32 mouse cellular contexts compared by ENCODE assay signal in genomic region chr6:106840181-106840580, GRCm38 (mm10).
"Had no signal": no experiment of that assay in that cellular context is flagged by ENCODE, and none has a peak within 500 bp of the region (broad histone marks: within the 10 kb centered on the region; RNA-seq: fewer than 3 reads in every experiment).

No protein-coding gene starts in this region.

- H3K4me3 ChIP-seq: limb, embryonic 10.5 days; limb, embryonic 12.5 days; limb, embryonic 13.5 days; limb, embryonic 15.5 days; liver, embryonic 12.5 days; liver, embryonic 13.5 days; liver, embryonic 15.5 days; lung, embryonic 15.5 days; megakaryocyte, embryonic 14.5 days; midbrain, embryonic 10.5 days; midbrain, embryonic 12.5 days; midbrain, embryonic 13.5 days; midbrain, embryonic 15.5 days; myocyte; neural tube, embryonic 12.5 days had no signal

- H3K9me3 ChIP-seq: limb, embryonic 10.5 days; limb, embryonic 12.5 days; limb, embryonic 13.5 days; limb, embryonic 15.5 days; liver, embryonic 12.5 days; liver, embryonic 13.5 days; liver, embryonic 15.5 days; lung, embryonic 15.5 days; megakaryocyte, embryonic 14.5 days; midbrain, embryonic 10.5 days; midbrain, embryonic 12.5 days; midbrain, embryonic 13.5 days; midbrain, embryonic 15.5 days; neural tube, embryonic 12.5 days had no signal

- H3K27me3 ChIP-seq: limb, embryonic 12.5 days; limb, embryonic 15.5 days; liver, embryonic 12.5 days; liver, embryonic 13.5 days; liver, embryonic 15.5 days; lung, embryonic 15.5 days; megakaryocyte, embryonic 14.5 days; midbrain, embryonic 12.5 days; midbrain, embryonic 13.5 days; midbrain, embryonic 15.5 days; neural tube, embryonic 12.5 days had no signal

- H3K4me2 ChIP-seq: limb, embryonic 12.5 days; limb, embryonic 13.5 days; limb, embryonic 15.5 days; liver, embryonic 11.5 days; liver, embryonic 12.5 days; liver, embryonic 13.5 days; liver, embryonic 15.5 days; lung, embryonic 14.5 days; lung, embryonic 15.5 days; midbrain, embryonic 11.5 days; midbrain, embryonic 12.5 days; midbrain, embryonic 13.5 days; midbrain, embryonic 15.5 days; neural tube, embryonic 12.5 days had no signal

- H3K9ac ChIP-seq: limb, embryonic 12.5 days; limb, embryonic 13.5 days; limb, embryonic 15.5 days; liver, embryonic 12.5 days; liver, embryonic 13.5 days; liver, embryonic 14.5 days; liver, embryonic 15.5 days; liver, postnatal 0 days; lung, embryonic 14.5 days; lung, embryonic 15.5 days; midbrain, embryonic 12.5 days; midbrain, embryonic 13.5 days; midbrain, embryonic 15.5 days; neural tube, embryonic 12.5 days had no signal

- DNase-seq: left cerebral cortex, postnatal 4 days; liver; liver, embryonic 13.5 days; liver, postnatal 0 days; lung, adult 18-20 months; lung, adult 2 months; lung, embryonic 14.5 days; lung, postnatal 10 days; lung, postnatal 14 days; lung, postnatal 36 days; lung, postnatal 4 days; midbrain, embryonic 14.5 days had no signal

- H3K27ac ChIP-seq: limb, embryonic 10.5 days; limb, embryonic 12.5 days; limb, embryonic 13.5 days; limb, embryonic 15.5 days; liver, embryonic 12.5 days; liver, embryonic 13.5 days; liver, embryonic 14.5 days; liver, embryonic 15.5 days; lung, embryonic 15.5 days; macrophage; midbrain, embryonic 10.5 days; midbrain, embryonic 12.5 days; midbrain, embryonic 13.5 days; midbrain, embryonic 15.5 days; neural tube, embryonic 12.5 days had no signal

- H3K4me1 ChIP-seq: limb, embryonic 10.5 days; limb, embryonic 15.5 days; liver, embryonic 12.5 days; liver, embryonic 13.5 days; liver, embryonic 15.5 days; lung, embryonic 15.5 days; megakaryocyte, embryonic 14.5 days; midbrain, embryonic 10.5 days; midbrain, embryonic 12.5 days; midbrain, embryonic 13.5 days; midbrain, embryonic 15.5 days; neural tube, embryonic 12.5 days had no signal

- ATAC-seq: liver, embryonic 12.5 days; liver, postnatal 0 days; lung, postnatal 0 days; midbrain, embryonic 13.5 days; midbrain, embryonic 15.5 days; midbrain, embryonic 16.5 days had no signal

- H3K36me3 ChIP-seq: limb, embryonic 10.5 days; limb, embryonic 12.5 days; limb, embryonic 13.5 days; limb, embryonic 15.5 days; liver, embryonic 12.5 days; liver, embryonic 13.5 days; liver, embryonic 15.5 days; lung, embryonic 15.5 days; midbrain, embryonic 10.5 days; midbrain, embryonic 12.5 days; midbrain, embryonic 13.5 days; midbrain, embryonic 15.5 days; neural tube, embryonic 12.5 days had no signal
